Mouse (Mus musculus): ENCODE measurements around the gene Traf3.

Gene Traf3

DNA sequence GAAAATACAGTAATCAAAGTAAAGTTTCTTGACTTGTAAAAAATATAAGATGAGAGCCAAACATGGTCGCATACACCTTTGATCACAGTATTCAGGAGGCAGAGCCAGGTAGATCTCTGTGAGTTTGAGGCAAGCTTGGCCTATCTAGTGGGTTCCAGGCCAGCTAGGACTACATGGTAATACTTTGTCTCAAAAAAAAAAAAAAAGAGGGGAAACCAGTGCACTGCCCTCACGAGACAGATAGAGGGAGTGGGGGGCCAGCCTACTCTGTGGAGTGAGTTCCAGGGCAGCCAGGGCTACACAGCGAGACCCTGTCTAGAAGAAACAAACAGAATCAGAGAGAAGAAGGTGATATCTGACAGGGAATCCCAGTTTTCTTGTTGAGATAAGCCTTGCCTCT lies 41.5 kb downstream of the Traf3 start:
- DNase-seq, result no peak

DNA sequence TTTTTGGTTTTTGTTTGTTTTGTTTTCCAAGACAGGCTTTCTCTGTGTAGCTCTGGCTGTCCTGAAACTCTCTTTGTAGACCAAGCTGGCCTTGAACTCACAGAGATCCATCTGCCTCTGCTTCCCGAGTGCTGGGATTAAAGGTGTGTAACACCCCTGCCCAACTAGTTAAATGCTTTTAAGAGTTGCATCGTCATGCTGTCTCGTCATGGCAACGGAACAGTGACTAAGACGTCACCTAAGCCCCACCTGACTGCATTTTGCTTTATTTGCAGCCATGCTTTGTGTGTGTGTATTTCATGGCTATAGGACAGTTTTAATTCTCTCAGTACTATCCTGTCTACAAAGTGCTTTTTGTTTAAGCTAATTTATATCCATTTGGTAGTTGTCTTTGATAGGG lies 45.6 kb downstream of the Traf3 start:
- DNase-seq, result no peak

DNA sequence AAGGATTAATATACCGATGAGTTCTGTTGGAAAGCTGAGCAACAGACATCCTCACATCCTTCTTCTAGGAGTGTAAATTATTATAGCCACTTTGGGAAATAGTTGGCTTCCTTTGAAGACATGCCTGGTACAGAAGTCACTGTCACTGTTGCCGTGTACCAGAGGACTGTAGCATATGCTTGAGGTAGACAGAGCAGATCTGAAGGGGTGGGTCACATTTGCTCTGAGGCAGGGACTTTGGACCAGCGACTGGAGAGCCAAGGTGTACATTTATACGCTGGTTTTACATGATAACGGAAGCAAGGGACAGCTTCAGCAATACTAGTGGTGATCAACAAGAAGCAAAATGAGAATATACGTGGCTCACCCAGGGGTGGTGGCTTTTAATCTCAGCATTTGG lies 52.7 kb downstream of the Traf3 start:
- no peak for DNase-seq

DNA sequence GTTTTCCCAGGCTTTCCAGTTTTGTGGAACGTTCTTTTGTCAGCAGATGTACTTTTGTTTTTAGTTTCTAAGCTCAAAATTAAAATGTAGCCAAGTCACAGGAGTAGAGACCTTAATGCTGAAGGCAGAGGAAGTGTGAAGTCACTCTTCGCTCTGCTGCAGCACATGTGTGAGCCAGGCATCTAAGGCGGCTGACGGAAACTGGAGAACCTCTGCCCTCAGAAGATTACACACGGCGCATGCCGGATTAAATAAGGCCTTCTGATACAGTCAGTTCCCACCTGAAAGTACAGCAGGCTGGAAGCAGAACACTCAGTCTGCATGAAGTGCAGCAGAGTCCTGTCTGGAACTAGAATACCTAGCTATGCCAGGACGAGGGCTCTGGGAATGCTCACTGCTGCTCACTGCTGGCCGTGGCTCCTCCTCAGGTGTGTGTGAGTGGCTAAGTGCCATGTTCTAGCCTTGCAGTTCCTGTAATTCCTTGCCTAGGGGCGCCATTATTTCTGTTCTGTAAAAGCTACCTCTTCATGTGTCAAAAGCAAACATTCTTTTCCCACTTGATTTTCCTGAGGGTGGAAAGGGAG lies 59.1 kb downstream of the Traf3 start:
- DNase-seq, result no peak

DNA sequence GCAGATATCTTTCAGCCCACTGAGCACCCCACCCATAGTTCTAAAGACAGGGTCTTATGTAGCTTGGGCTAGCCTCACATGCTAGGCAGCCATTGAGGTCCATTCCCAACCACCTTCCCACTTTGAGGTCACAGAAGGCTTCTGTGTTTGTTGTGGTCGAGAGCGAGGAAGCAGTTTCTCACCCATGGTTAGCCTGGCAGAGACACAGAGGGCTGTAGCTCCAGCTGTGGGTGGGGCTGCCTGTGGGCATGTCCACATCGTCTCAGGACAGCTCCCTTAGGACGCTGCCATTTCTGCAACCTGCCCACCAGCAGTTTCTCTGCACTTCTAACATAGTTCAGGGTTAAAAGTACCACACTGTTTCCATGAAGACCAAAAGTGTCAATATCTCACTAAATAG lies 61.2 kb downstream of the Traf3 start:
- no peak for DNase-seq

DNA sequence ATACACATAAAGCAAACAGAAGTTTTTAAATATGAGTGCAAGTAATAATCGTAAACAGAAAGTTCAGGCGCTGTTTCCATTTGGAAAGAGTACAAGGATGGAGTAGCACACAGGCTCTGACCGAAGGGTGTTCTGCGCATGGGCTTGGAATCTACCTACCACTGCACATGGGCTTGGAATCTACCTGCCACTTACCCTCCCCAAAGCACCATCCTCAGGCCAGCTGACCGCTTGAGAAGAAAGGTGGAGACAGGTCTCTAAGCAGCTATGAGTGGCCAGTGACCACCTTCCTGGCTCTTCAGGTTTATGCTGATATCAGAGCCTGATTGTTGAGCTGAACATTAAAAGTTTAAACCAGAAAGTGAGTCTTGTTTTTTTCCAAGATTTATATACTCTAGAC lies 62.3 kb downstream of the Traf3 start:
- DNase-seq, result no peak

DNA sequence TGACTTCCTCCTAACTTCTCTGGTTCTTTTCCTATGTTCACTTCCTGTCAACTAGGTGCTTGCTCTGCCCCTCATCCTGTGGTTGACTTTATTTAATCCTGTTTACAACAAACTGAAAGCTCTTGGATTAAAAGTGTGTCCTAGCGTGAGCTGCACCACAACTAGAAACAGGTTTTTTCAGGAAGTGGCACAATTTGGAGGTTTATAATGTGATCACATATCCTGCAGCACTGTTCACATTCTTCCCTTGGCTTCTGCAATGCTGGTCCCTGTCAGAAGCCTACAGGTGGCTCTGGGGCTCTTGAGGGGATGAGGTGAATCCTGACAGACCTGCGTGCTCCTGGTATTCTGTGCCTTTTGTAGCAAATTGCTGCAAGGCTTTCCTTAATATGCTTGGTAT lies 64.6 kb downstream of the Traf3 start:
- DNase-seq, result no peak

DNA sequence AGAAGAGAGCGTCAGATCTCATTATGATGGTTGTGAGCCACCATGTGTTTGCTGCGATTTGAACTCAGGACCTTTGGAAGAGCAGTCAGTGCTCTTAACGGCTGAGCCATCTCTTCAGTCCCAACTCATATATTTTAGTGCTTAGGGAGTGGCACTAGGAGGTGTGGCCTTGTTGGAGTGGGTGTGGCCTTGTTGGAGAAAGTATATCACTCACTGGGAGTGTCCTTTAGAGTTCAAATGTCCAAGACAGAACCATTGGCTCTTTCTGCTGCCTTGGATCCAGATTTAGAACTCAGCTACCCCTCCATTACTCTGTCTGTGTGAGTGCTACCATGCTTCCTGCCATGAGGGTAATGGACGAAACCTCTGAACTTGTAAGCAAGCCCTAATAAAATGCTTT lies 67.6 kb downstream of the Traf3 start:
- DNase-seq, result no peak

DNA sequence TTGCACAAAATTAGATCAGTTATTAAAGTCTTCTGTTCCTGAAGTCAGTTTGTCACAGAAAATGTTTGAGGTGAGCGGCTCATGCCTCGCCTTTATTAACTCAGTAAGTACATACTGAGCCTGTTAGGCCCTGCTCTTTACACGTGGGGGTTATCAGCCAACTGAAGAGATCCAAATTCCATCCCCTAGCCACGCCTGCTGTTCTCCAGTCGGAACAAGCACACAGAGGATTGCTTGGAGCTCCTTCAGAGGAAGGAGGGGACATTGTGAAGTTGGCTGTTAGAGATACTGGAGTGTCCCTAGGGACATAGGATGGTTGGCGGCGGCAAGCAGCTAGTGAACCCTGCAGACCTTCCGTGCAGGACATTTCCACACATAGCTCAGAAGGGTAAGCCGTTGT lies 68.2 kb downstream of the Traf3 start:
- no peak for DNase-seq

DNA sequence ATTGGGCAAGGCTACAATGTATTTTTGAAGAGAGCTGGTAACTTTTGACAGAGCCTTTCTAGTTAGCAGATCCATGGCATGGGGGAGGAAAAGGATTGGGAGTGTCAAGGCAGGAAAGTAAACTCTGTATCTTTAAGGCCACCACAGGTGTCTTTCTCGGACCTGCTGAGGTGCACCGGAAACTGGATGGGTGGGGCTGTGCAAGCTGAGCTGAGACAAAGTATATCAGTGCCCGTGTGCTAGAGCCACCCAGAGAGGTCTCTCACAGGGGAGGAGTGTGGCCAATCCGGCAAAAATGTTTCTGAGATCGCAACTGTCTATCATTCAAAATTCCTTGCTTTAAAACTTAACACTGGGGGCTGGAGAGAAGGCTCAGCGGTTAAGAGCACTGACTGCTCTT lies 69.5 kb downstream of the Traf3 start:
- no peak for DNase-seq

DNA sequence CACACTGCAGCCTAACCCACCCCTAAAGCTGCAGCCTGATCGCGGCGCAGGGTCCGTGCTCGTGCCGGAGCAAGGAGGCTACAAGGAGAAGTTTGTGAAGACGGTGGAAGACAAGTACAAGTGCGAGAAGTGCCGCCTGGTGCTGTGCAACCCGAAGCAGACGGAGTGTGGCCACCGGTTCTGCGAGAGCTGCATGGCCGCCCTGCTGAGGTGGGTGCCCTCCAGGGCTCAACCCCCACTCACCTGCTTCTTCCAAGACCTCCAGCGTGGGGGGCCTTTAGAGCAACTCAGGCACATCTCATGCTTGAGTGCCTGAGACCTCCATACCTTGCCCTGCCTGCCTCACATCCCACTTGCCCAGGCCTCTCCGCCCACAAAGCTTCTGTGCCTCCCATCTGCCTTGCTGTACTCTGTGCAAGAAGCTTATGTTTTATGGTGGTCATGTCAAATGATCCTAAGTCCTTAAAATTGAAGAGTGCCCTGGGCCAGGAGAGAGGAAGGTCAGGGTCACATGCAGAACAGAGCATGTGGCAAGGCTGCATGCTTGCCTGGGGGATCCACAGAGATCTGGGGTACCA lies 71.5 kb downstream of the Traf3 start:
- peak; percentile 24 for DNase-seq

DNA sequence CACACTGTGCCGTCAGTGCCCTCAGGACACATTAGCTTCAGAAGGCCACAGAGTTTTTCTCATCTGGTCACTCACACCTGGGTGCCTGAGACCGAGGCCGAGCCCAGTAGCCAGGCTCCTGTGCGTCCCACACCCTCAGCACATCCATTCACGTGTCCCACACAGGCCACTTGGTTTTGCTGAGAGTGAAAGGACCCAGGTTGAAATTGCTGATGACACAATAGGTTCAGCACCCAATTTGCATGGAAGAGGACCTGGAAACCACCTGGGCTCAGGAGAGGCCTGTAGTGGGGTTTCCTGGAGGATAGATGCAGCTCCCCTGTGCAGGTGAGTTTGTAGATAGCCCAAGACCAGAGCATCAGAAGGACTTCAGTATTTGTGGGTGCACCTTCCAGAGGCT lies 72.2 kb downstream of the Traf3 start:
- no peak for DNase-seq

DNA sequence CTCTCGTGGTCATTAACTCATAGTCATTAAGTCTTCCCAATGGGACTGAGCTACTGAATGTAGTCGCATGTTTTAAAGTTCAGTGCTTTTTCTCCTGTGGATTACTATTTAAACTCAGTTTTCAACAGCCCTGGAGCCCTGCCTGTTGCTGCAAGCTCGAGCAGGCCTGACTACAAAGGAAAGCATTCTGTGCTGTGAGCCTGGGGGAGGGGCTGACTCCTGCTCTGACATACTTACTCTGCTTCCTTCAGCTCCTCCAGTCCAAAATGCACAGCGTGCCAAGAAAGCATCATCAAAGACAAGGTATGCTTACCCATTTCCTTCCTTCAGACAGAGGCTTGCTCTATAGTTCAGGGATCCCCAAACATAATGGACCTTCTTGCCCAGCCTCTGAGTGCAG lies 72.6 kb downstream of the Traf3 start:
- peak; percentile 50 for DNase-seq

DNA sequence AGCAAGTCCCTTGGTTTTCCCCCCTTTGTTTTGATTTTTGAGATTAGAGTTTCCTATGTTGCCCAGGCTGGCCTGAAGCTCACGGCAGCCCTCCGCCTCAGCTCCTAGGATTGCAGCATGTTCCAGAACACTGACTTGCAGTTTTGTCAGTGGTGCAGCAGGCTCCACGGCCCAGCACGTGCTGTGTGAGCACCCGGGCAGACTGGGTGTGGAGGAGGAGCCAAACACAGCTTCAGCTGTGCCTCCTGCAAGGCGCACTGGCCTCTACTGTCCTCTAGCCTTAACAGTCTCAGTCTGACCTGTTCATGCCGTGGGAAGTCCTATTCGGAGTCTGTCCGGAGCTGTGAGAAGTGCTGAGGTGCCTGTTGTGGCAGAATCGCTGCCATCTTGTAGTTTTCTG lies 73.8 kb downstream of the Traf3 start:
- DNase-seq, result peak; percentile 27

DNA sequence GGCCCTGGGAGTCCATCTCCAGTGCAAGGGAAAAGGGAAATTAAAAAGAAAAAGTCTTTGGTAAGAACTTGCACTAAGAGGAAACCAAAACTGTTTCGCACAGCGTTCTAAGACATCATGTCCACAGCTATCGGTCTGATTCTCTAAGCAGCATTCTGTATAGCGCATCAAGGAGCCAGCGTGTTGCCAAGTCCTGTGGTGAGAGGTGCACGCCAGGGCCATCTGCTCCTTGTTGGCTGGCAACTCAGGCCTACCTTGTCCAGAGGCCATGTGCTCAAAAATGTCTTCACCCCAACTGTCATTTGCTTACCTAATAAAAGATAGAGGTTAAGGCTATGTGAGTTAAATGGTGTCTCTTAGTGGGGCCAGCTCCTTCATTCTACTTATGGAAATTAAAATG lies 75.7 kb downstream of the Traf3 start:
- DNase-seq, result peak; percentile 98

DNA sequence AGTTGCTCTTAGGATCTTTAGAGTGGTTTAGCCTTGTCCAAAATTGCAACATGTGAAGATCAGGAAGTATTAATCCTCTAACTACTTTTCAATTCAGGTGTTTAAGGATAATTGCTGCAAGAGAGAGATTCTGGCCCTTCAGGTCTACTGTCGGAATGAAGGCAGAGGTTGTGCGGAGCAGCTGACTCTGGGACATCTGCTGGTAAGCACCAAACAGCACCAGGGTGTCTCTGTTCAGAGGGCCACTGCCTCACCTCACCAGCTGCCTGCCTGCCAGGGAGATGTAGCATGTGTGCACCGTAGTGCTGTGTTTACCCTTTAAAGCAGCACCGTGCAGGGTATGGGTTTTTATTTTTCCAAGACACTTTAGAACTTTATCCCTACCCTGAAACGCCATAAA lies 76.2 kb downstream of the Traf3 start:
- DNase-seq, result peak; percentile 46

DNA sequence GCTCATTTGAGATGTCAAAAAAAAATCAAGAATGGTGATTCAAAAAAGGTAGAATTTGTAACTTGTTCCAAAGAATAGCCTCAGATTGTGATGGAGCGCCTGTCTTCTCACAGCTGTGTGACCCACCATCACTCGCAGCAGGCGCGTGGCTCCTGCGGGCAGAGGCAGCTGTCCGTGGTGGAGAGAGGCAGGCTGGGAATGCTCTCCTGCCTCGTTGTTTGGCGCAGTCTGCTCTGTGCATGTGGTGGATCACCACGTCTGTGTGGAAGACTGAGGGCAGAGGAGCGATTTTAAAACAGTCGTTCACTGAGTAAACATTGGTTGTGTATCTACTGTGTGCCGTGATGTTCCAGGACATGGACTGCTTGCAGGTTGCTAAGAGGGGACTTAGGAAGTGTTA lies 77.6 kb downstream of the Traf3 start:
- DNase-seq, result peak; percentile 43

DNA sequence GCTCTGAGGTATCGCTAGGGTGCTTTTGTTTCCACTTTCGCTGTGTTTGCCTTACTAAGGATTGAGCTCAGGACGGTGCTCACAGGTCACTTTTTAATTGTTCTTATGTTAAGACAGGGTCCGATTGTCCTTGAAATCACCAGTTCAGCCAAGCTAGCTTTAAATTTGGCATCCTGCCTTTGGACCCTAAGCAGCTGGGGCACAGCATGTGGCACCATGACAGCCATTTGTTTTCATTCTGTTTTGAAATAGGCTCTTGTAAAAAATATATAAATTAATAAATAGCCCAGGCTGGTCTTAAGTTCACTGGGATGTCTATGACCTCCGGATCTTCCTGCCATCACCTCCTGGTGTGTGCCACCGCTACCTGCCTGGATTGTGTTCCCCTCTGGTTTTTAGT lies 78.9 kb downstream of the Traf3 start:
- peak; percentile 45 for DNase-seq

DNA sequence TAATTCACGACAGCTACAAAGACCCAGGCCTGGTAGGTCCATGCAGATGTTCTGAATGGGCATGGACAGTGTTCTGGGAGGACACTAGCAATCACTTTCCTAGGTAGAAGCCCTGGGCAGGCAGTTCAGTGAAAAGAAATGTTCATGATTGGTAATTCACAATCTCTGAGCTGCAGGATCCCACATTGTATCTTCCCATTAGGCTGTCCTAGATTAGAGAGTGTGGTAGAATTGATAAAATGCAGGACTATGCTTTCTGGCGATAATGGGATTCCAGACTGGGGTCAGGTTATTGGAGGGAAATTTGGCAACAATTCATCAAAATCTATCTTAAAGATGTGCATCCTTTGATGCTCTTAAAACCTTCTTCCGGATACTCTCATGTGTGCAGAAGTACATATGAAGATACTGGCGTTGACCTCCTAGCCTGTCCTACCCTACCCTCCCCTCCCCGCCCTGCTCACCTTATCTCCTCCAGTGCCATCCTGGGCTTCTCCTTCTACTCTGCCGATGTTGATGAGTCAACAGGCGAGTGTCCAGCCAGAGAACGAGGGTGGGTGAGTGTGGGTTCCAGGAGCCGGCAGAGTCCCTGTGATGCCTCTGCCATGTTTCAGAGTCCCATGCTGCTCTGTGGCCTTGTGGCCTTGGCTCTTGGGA lies 80.8 kb downstream of the Traf3 start:
- DNase-seq, result no peak

DNA sequence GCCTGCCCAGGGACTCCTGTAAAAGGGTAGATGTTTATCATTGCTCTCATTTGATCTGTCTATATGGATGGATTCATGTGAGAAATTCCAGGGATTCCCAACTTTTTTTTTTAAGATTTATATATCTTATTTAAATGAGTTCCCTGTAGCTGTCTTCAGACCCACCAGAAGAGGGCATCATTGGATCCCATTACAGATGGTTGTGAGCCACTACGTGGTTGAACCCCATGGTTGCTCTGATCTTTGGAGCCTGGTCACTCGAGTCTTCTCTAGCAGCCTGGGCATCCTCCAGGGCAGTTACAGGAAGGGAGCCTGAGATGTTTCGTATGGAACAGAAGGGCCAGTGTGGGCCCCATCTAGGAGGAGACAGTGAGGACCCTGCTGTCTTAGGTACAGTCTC lies 82.9 kb downstream of the Traf3 start:
- no peak for DNase-seq

DNA sequence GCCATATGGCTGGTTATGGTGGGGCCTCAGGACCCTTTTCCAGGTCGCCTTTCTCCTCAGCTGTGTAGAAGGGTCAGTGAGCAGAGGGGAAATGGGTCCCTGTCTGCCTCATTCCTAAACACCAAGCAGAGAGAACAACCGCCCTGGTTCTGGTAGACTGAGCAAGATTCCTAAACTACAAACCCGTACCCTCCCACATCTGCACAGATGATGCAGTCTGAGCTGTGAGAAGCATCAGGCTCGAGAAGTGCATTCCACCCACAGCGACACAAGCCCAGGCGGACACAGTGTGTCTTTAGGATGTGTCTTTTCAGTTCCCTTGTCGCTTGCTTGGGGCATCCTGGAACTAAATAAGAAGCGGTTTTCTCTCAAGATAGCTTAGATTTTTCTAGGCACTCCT lies 83.9 kb downstream of the Traf3 start:
- DNase-seq, result no peak

DNA sequence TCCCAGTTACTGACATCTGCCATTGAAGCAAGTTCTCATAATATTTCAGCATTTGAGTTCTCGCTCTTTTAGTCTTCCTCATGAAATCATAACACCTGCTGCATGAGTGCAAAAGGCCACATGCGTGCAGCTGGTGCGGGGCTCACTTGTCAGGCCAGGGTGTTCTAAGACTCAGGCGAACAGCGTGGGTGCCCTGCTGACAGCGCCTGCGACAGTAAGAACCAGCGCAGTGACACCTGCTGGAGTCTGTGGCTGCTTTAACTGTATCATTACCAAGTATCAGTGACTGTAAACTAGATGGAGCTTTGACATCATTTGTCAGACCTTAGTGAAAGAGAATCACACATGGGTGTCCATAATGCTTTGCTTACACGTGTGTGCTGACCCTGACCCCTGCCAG lies 85.1 kb downstream of the Traf3 start:
- DNase-seq, result no peak

DNA sequence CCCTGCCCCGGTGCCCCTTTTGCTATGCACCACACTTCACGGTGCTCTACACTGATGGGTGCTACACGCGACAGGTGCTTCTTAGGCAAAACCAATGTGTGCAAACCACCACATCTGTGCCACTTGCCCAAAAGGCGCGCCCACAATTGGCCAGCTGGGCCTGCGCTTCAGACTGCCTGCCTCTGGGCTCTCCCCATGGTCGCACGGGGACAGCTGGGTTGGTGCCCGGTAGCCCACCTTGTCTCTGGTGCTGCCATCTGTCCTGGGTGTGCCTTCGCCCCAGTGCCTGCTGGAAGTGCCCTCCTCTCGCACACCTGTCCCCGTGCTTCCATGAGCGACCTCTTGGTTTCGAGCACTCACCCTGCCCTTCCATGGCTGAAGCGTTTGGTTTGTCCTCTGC lies 97.5 kb downstream of the Traf3 start:
- DNase-seq, result no peak

DNA sequence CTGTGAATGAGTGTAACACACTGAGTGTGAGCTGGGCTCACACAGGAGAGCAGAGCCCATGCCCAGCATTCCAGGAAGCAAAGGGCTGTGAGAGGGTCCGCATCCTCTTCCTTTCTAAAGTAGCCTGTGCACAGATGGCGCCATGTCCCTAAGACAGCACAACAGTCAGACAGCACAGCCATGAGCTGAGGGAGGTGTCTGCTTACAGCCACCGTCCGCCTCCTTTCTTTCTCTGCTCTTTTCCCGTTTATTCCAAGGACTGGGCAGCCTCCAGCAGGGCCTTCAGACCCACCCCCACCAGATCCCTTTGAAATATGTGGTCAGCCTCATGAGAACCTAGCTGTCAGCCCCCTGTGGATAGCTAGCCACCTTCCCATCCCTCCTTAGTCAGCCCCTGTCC lies 99.0 kb downstream of the Traf3 start:
- DNase-seq, result no peak

DNA sequence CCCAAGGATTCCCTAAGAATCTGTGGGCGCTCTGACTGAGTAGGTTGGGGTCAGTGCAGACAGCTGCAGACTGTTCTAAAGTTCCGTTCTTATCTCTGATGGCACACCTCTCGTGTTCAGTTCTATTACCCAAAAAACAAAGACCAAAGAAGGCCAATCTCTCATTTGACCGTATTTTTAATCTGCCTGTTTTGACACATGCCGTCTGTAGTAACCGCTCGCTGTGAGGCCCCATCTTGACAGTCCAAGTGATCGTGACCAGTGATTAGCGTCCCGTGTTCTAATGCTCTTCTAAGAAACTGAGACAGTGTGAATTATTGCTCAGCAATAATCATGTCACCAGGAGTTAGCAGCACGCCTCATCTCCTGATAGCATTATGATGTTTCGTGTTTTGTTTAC lies 100.4 kb downstream of the Traf3 start:
- no peak for DNase-seq
